Comparison of ENCODE assay signal across 24 mouse cellular contexts in genomic region chr2:28396928-28397327, GRCm38 (mm10). TPM values are rescaled to one million over a fixed set of nuclear protein-coding genes. Genes with fewer than 3 reads are reported as not detected.
DNase-seq lines count a peak whose midpoint lies in the region; ATAC-seq lines count a peak whose summit lies in the region.
"Had no signal": no experiment of that assay in that cellular context is flagged by ENCODE, and none has a peak within 500 bp of the region (broad histone marks: within the 10 kb centered on the region; RNA-seq: fewer than 3 reads in every experiment).

No protein-coding gene starts in this region.

- H3K27me3 ChIP-seq in hindbrain, embryonic 12.5 days = no peaks in the 10 kb centered on the region; the same call in 1 of the 2 replicates
- H3K27me3 ChIP-seq in hindbrain, embryonic 11.5 days (ENCODE audit: control insufficient read depth, insufficient read depth, low read length) = no peaks in the 10 kb centered on the region
- H3K27me3 ChIP-seq in midbrain, embryonic 14.5 days (ENCODE audit: control insufficient read depth, insufficient read depth, low read length) = no peaks in the 10 kb centered on the region
- H3K27me3 ChIP-seq: limb, embryonic 15.5 days; stomach, embryonic 15.5 days had no signal

- no peak overlapping the region for H3K9ac ChIP-seq in hindbrain, embryonic 12.5 days
- no peak overlapping the region for H3K9ac ChIP-seq in hindbrain, embryonic 11.5 days (ENCODE audit: low read depth, low read length)
- H3K9ac ChIP-seq in midbrain, embryonic 14.5 days (replicated peaks; ENCODE audit: low read length) = no peak overlapping the region
- H3K9ac ChIP-seq: heart, embryonic 13.5 days; limb, embryonic 15.5 days; liver, embryonic 14.5 days; lung, embryonic 14.5 days; stomach, embryonic 15.5 days had no signal

- H3K4me3 ChIP-seq in hindbrain, embryonic 12.5 days = no peak overlapping the region
- no peak overlapping the region for H3K4me3 ChIP-seq in hindbrain, embryonic 11.5 days (ENCODE audit: low read depth, low read length)
- H3K4me3 ChIP-seq in midbrain, embryonic 14.5 days (replicated peaks; ENCODE audit: low read depth, low read length) = no peak overlapping the region
- H3K4me3 ChIP-seq: embryonic facial prominence, embryonic 10.5 days; heart, embryonic 13.5 days; limb, embryonic 15.5 days; stomach, embryonic 15.5 days had no signal

- peaks cover 12% of the 10 kb centered on the region; the same call in 1 of the 2 replicates for H3K4me1 ChIP-seq in hindbrain, embryonic 12.5 days
- no peaks in the 10 kb centered on the region for H3K4me1 ChIP-seq in hindbrain, embryonic 11.5 days (replicated peaks; ENCODE audit: control insufficient read depth, insufficient read depth, low read length)
- H3K4me1 ChIP-seq in midbrain, embryonic 14.5 days (ENCODE audit: control insufficient read depth, insufficient read depth, low read length) = 0 out of 2 replicates have a peak, but pooled peaks cover 13% of the 10 kb centered on the region
- H3K4me1 ChIP-seq: heart, embryonic 13.5 days; stomach, embryonic 15.5 days had no signal

- H3K9me3 ChIP-seq in hindbrain, embryonic 12.5 days (replicated peaks) = no peaks in the 10 kb centered on the region
- H3K9me3 ChIP-seq in hindbrain, embryonic 11.5 days (ENCODE audit: control insufficient read depth, low read length) = no peaks in the 10 kb centered on the region
- no peaks in the 10 kb centered on the region for H3K9me3 ChIP-seq in midbrain, embryonic 14.5 days (ENCODE audit: control insufficient read depth, low read length)
- H3K9me3 ChIP-seq: embryonic facial prominence, embryonic 10.5 days; heart, embryonic 13.5 days; limb, embryonic 15.5 days; stomach, embryonic 15.5 days had no signal

- peak; percentile 48 to 55 for DNase-seq in cerebellum, postnatal 10 days
- DNase-seq in hindbrain, embryonic 11.5 days (ENCODE audit: low spot score) = no peak
- peak; percentile 48 for DNase-seq in brain, adult 2 months (ENCODE audit: low read depth, low spot score)
- DNase-seq in midbrain, embryonic 14.5 days = no peak
- no peak for DNase-seq in kidney, postnatal 14 days
- no peak for DNase-seq in lung, postnatal 10 days
- DNase-seq: adrenal gland, adult 8-10 months; cerebellum, adult 8-10 months; gastrocnemius, postnatal 25 days; heart, adult 18-20 months; heart, postnatal 14 days; kidney, adult 18-20 months; layer of hippocampus, adult 9-11 months; lung, embryonic 14.5 days; thymus, adult 18-20 months; thymus, postnatal 36 days had no signal

- H3K36me3 ChIP-seq in hindbrain, embryonic 12.5 days = no peaks in the 10 kb centered on the region
- no peaks in the 10 kb centered on the region for H3K36me3 ChIP-seq in hindbrain, embryonic 11.5 days (ENCODE audit: control insufficient read depth, insufficient read depth, low read length)
- H3K36me3 ChIP-seq in midbrain, embryonic 14.5 days (ENCODE audit: control insufficient read depth, insufficient read depth, low read length) = no peaks in the 10 kb centered on the region
- H3K36me3 ChIP-seq: embryonic facial prominence, embryonic 10.5 days; heart, embryonic 13.5 days; limb, embryonic 15.5 days; stomach, embryonic 15.5 days had no signal

- H3K27ac ChIP-seq in hindbrain, embryonic 12.5 days = 0 out of 2 replicates have a peak overlapping the region, but pooled peaks have one; percentile 73
- no peak overlapping the region for H3K27ac ChIP-seq in hindbrain, embryonic 11.5 days (ENCODE audit: low read depth, low read length)
- H3K27ac ChIP-seq in midbrain, embryonic 14.5 days (replicated peaks; ENCODE audit: low read depth, low read length) = peak overlapping the region; percentile 60; the same call in 1 of the 2 replicates
- H3K27ac ChIP-seq: embryonic facial prominence, embryonic 10.5 days; heart, embryonic 13.5 days; limb, embryonic 15.5 days; liver, embryonic 14.5 days; stomach, embryonic 15.5 days had no signal

- H3K4me2 ChIP-seq in hindbrain, embryonic 12.5 days (replicated peaks) = no peak overlapping the region
- no peak overlapping the region for H3K4me2 ChIP-seq in hindbrain, embryonic 11.5 days (replicated peaks; ENCODE audit: low read depth, low read length)
- no peak overlapping the region for H3K4me2 ChIP-seq in midbrain, embryonic 14.5 days (ENCODE audit: low read length)
- H3K4me2 ChIP-seq: heart, embryonic 13.5 days; limb, embryonic 15.5 days; lung, embryonic 14.5 days; stomach, embryonic 15.5 days had no signal

- WGBS in hindbrain, embryonic 12.5 days = 38% methylated on average over 2 of the region's 2 CpGs
- 55% methylated on average over 2 of the region's 2 CpGs for WGBS in hindbrain, embryonic 11.5 days
- WGBS in midbrain, embryonic 14.5 days = 56% methylated on average over 2 of the region's 2 CpGs

- ATAC-seq in cerebellum, adult (ENCODE audit: insufficient number of reproducible peaks, low FRiP score, low TSS enrichment) = no peak
- ATAC-seq in hindbrain, embryonic 12.5 days (ENCODE audit: low FRiP score) = no peak
- ATAC-seq in hindbrain, embryonic 11.5 days (ENCODE audit: low FRiP score) = no peak
- no peak for ATAC-seq in midbrain, embryonic 14.5 days (ENCODE audit: low FRiP score, low TSS enrichment)
- ATAC-seq: activated CD4-positive, CD25-positive, alpha-beta regulatory T cell, adult 4 months had no signal

RNA-seq across cellular contexts. Expression of gene Ppp1r26, which starts 49.7 kb away (rescaled TPM):
- polyA plus RNA-seq in hindbrain, embryonic 12.5 days (2016; fragmentation: Nextera tagmentation; extraction: Ambion mirVana) = 10.0 and 10.6 TPM in 2 replicates
- 3.4 and 4.3 TPM in 2 replicates for polyA plus RNA-seq in hindbrain, embryonic 11.5 days (2014; fragmentation: Nextera tagmentation; extraction: Ambion mirVana)
- polyA plus RNA-seq in midbrain, embryonic 14.5 days (2014; fragmentation: Nextera tagmentation; extraction: Ambion mirVana) = 12.5 and 15.5 TPM in 2 replicates

Comparison
In these comparisons a context has a peak if more than half of its experiments do, and no peak if none do; other contexts are left out.
1. DNase-seq: peak in cerebellum, postnatal 10 days (2 of 2) and brain, adult 2 months (single experiment); none in hindbrain, embryonic 11.5 days (single experiment), midbrain, embryonic 14.5 days (single experiment), kidney, postnatal 14 days (single experiment) and lung, postnatal 10 days (single experiment).